Mouse (Mus musculus): ENCODE results near the gene Lgi1. TPM values are rescaled to one million over a fixed set of nuclear protein-coding genes. Genes with fewer than 3 reads are reported as not detected.

Gene Lgi1
- total and polyA plus RNA-seq, 3 experiments, result 0.09 to 1.8 (median 0.43) TPM

DNA sequence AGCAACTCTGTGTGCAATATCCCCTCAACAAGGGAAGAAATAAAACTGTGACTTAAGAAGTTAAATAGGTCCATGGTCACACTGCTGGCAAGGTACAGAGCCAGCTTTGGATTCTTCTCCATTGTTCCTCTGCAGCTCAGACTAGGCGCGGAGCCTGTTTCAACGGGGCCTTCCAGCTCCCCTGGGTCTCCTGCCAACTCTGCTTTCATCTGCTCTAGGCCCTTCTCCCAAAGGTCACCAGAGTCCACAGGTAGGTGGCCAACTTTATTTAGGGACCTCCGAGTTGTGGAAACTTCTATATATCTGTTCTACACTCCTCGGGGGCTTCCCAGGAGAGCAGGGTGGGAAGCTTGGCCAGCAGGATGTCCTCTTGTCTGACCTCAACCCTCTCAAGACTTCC is 3.0 kb upstream of the Lgi1 start:
- DNase-seq, result no peak

DNA sequence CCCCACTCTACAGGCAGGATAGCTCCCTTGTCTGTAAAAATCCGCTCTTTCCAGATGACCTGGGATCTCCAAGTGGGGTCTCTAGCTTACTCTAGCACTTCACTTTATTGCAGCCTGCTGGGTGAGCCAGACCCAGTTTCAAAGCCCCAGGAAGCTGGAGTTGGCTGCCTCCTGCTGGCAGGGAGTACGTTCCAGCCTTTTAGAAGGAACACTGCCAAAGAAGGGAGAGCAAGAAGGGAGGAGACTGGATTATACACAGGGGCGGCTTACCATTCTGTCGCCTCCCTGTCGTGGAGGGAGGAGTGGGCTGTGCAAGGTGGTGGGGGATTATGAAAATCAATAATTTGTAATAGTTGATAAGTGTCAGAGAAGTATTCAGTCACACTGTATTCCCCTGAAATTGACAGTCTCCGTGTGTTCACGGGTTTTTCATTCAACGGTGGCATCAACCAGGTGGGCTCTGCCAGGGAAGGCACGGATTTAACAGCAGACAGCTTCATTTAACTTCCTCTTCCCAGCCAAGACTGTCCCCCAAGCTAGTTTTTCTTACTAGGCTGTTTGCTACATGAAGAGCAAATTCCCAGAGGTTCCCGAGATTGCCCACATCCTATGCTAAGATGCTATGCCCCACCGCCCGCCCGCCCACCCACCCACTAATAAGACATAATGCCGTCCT is 369 bp upstream of the Lgi1 start:
- DNase-seq, result peak; percentile 15

DNA sequence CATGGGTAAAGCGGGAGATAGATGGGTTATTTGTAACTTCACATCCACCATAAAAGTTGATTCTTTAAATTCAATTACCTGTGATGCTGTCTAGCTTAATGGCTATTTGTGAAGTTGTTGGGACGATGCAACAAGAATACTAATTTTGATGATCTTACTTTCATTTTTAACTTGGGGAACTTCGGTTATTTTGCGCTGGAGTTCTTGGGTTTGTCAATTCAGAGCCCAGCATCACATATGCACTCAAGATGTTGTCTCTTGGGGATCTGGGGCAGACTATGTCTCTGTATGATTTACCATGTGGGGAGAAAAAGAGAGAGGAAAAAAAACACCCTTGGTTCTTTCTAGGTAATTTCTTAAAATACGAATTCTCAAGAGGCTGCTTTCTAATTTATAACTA is 1.4 kb downstream of the Lgi1 start:
- no peak for DNase-seq

DNA sequence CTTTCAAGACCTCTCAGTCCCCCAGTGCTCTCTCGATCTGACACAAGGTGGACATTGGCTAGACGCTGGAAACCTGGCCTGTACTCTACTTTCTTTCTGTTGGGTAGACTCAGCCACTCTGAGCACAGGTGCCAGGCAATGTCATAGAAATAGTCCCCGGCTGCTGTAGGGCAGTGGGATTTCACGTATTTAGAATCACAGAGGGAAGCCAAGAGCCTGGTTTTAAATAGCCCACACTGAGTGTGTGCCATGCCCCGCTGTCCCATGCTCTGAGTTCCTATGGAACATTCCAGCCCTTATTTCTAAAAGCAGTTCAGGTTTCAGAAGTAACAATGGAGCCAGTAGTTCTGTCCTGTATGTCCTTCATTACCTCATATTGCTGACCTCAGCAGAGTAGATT is 3.1 kb downstream of the Lgi1 start:
- DNase-seq, result no peak

GRCm38 (mm10) chr19:38271071-38271470 is 6.7 kb downstream of the Lgi1 start:
- no peak for DNase-seq

DNA sequence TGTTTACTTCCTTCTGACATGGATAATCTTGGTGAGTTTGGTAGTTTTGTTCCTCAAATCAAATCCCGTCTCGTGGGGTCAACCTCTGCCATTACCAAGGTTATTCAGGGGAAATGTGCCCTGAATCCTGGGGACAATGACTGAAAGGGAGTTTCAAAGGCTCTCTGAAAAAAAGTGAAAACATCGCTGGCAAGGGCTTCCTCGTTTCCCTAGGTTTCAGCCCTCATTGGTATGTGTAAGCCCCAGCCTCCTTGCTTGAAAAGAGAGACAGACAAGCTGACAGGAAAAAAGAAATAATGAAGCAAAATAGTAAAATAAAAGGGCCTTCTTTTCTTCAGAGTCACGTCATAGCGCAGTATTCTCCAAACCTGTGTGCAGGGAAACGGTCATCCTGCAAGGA is 9.5 kb downstream of the Lgi1 start:
- no peak for DNase-seq

DNA sequence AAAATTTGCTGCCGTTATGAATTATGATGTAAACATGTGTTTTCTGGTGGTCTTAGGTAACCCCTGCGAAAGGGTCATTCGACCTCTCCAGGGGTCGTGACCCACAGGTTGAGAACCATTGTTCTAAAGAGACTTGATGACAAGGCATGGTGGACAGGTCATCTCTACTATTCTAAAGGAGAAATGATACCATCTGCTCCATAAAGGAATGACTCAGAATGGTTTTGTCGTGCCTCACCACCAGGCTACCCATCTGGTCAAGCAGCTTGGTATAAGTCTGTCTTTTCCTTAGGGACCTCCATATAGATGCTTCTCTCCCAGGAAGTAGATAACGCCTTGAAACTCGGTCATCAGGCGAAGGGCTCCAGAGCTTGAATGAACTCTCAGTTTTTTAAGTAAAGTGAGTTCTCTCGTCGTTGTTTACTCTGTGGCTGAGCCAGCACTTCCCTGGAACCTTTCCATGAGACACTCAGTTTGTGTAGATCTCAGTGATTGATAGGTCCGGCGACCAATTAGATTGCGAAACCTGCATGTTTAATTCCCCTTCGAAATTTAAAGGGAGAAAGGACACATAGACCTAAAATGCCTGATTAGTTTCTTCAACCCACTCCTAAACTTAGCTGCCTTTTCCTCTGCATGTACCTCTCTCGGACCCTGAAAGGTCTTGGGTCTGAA is 10.5 kb downstream of the Lgi1 start:
- peak; percentile 8 for DNase-seq

DNA sequence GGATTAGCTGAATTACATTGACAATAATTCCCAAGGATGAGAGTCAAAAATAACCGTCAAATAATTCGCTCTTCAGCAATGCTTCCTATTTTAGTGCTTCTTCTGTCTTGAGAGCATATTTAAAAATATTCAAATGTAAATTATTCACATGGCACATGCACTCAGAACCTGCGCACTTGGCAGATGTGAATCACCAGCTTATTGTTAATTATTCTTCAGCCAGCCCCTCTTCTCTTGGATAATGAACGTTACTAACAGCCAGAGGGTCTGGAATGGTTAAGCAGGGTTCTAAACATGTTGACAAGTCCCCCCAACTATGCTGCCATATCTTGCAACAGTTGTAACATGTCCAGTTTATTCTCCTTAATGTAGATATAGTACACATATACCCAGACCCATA is 11.9 kb downstream of the Lgi1 start:
- no peak for DNase-seq

GRCm38 (mm10) chr19:38280242-38280641 is 15.9 kb downstream of the Lgi1 start:
- no peak for DNase-seq

- no peak for DNase-seq
Observed at GRCm38 (mm10) chr19:38282407-38282806, 18.1 kb downstream of the Lgi1 start.

DNA sequence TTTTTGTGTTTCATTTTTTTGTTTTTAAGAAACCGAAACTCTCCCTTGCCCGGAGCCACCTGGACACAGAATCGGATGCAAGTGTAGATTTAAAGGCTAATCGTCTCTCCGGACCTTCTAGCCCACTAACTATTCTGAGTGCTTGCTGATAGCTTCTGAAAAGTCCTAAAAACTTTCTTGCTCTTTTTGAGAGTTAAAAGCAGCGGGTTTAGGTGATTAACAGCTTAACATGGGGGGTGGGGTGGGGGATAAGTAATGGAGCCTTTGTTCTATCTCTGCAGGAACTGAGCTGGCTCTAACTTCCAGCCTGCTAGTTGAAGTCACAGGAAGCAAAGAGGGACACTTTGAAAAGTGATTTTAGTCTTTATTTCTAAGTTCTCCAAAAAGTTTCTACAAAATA is 24.2 kb downstream of the Lgi1 start:
- no peak for DNase-seq

GRCm38 (mm10) chr19:38291432-38291831 is 27.1 kb downstream of the Lgi1 start:
- DNase-seq, result no peak

GRCm38 (mm10) chr19:38298018-38298626 is 33.8 kb downstream of the Lgi1 start:
- no peak for DNase-seq

DNA sequence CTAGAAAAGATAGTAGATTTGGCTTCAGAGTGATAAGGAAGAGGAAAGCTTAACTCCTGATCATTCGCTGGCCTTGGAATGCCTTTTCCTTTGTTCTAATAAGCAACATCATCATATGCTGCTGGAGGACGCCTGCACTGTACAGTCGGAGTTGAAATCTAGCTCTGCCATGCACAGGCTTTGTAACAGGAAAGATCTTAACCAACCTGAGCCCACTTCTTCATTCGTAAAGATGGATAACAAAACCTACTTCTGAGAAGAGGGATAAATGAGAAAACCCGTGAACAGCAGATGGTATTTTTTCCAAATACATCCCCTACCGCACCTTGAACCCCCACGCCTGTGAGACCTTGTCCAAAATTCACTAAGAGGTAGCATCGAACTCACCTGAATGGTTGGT is 43.8 kb downstream of the Lgi1 start:
- no peak for DNase-seq

DNA sequence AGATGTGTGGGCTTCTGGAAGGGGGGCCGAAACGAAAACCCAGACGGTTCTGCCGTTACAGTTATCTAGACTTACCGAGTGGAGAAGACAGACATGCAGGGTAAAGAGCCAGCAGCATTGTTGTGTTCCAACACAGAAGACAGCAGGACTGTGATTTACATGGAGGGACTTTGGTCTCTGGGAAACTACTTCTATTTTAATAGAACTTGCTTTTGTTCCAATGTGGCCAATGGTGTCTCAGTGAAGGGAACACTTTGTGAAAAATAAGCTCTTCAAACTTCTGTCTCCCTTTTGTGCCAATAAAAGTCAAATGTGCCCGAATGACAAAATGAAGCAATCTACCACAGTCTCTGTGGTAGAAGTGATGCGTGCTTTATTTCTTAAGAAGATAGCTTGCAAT is 50.8 kb downstream of the Lgi1 start:
- DNase-seq, result no peak

- no peak for DNase-seq
Observed at GRCm38 (mm10) chr19:38316602-38317313, 52.4 kb downstream of the Lgi1 start.

DNA sequence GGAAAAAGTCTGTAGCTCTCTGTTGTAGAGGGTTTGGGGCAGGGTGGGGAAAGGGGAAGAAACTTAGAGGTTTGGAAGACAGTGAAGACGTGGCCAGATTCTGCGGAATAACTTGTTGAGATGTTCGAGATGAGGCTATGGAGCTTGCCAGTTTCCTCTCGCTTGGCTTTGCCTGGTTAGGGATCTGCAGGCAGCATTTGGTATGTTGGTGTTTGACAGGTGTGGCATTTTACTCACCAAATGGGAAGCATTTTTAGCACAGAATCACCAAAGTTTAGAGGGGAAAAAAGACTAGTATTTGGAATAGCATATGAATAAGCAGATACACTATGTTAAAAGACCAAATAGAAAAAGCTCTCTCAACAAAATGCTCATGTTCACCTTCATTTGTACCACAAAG is 54.0 kb downstream of the Lgi1 start:
- no peak for DNase-seq

DNA sequence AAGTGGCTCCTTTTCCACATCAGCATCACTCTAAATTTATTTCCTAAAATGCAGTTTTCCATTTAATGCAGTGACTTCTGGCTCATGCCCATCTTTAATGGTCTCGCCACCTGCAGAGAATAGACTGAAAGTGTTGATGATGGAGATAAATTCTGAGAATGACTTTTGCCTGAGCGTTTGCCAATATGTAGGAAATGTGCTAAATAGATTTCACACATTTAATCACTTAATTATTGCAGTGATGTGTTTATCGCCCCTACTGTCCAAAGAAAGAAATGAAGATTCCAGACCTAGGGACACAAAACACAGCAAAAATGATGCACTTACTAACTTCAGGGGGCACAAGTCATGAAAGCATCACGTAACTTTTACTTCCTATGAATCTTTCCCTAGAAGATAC is 54.8 kb downstream of the Lgi1 start:
- DNase-seq, result no peak

DNA sequence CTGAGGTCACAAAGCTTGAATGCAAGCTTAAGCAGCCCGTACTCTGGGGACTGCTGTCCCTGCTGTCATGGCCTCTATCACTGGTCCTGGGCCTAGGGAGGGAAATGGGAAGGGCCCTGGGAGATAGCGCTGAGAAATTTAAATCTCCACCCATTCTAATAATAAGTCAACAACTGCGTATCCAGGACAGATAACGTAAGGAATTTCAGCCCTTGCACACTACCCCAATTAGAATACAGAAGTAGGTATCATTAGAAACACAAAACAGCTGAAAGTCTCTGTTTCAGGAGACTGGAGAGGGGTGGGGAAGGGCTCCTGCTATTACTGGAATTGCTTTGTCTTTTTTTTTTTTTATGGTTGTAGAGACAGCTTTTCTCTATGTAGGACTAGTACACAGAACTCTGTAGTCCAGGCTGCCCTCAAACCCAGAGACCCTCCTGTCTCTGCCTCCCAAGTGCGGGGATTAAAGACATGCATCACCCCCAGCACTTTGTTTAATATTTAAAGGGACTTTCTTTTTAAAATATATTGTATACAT is 56.4 kb downstream of the Lgi1 start:
- DNase-seq, result no peak

DNA sequence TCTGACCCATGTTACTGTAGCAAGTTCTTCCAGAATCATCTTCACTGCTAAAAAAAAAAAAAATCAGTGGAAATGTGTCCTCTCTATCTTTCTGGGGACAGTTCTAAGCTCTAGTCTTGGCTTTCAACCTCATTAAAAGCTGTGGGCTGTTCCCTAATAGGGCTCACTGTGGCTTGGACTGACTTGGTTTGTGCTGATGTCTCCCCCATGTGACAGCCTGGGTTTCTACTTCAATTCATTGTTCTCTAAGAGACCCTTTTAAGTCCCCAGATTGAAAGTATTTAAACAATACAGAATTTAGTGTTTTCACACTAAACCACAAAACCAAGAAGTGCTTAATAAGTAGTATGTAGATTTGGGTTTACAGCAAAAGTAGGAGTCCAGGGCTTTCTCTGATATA is 59.4 kb downstream of the Lgi1 start:
- DNase-seq, result no peak

DNA sequence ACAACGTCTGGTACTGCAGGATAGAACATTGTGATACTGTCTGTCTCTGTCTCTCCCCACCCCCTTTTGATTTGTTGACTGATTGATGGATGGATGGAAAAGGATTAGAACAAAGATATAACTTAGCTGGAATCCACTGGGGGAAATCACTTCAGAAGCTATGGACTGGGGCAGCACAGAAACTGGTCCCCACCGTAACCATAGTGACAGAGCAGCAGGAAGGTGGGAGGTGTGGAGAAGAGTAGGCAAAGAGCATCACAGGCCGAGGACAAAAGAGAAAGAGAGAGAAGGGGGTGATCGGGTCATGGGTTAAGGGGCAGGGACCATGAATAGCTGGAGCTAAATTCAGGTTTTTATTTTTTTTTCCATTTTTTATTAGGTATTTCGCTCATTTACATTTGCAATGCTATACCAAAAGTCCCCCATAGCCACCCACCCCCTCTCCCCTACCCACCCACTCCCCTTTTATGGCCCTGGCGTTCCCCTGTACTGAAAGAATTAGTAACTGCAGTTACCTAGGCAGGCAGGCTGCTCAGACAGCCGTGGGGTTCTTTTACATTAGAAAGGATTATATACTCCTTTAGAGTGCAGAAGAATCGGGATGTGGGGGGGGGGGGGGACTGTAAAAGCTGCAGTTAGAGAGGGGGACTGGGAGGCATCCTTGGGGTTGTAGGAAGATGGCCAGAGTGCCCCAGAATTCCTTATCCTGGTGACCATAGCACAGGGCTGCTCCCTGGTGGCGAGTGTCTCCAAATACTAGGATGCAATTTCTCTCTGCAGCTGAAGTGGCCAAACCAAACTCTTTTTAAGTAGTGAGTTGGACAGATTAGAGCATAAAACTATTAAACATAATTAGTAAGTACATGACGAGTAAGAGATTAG is 60.1 kb downstream of the Lgi1 start:
- DNase-seq, result no peak

DNA sequence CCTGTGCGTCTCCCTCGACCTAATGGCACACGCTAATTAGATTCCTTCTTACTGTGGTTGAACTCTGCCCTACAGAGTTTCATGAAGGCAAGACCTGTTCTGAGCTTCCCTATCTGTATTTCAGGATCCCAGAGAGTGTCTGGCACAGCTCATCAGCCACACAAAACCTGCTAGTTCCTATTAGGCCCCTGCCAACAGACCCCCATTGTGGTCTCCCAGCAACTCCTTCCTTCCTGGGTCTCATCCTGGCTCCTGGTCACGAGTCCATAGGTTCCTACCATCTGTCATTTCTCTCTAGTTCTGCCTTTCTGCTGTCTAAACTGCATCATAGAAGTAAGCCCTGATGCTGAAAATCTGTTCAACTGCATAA is 60.7 kb downstream of the Lgi1 start:
- no peak for DNase-seq

Data from adrenal gland, adult 2 months (tissue).